Mouse (Mus musculus) heart, adult 2 months (tissue): Measurements from ENCODE around the gene Cabp7. TPM values are rescaled to one million over a fixed set of nuclear protein-coding genes. Genes with fewer than 3 reads are reported as not detected.

Source experiments
- DNase-seq, 2 experiments: peaks; one replicate each; pipeline ENCODE4 v3.0.0; 2021
- H3K27ac ChIP-seq: fragments of 200-600 bp; 2 replicates; pipeline ENCODE4 v1.8.1; 2022
- H3K27me3 ChIP-seq: fragments of 200-500 bp; 2 replicates; pipeline ENCODE4 v1.6.1; 2012; ENCODE audit warnings: mild to moderate bottlenecking, low read length, inconsistent platforms, mixed read lengths; ENCODE audit not compliant: control insufficient read depth, insufficient read depth
- H3K36me3 ChIP-seq: fragments of 200-500 bp; 2 replicates; pipeline ENCODE4 v1.6.1; 2012; ENCODE audit warnings: low read length, inconsistent platforms; ENCODE audit not compliant: control insufficient read depth, insufficient read depth
- H3K4me1 ChIP-seq: fragments of 200-500 bp; 2 replicates; pipeline ENCODE4 v1.6.1; 2011; ENCODE audit warnings: low read length; ENCODE audit not compliant: control insufficient read depth, insufficient read depth
- H3K4me3 ChIP-seq: fragments of 200-600 bp; 2 replicates; pipeline ENCODE4 v1.8.1; 2022
- H3K79me2 ChIP-seq: fragments of 200-500 bp; replicated peaks from 2 replicates; pipeline ENCODE4 v1.6.1; 2012; ENCODE audit warnings: mild to moderate bottlenecking, inconsistent platforms, low read length, moderate library complexity, mixed read lengths; ENCODE audit not compliant: control insufficient read depth, insufficient read depth
- H3K9ac ChIP-seq: fragments of 200-500 bp; 2 replicates; pipeline ENCODE4 v1.6.1; 2012; ENCODE audit warnings: low read depth, mild to moderate bottlenecking, control low read depth, inconsistent platforms, low read length, mixed read lengths
- CTCF ChIP-seq: fragments of 200-600 bp; IDR thresholded peaks from 2 replicates; pipeline ENCODE4 v1.8.1; 2022; ENCODE audit warnings: antibody characterized with exemption, mild to moderate bottlenecking, moderate library complexity
- EP300 ChIP-seq: fragments of 200-500 bp; IDR thresholded peaks from 2 replicates; pipeline ENCODE4 v1.6.1; 2011; ENCODE audit warnings: low read depth, low read length, control low read depth; ENCODE audit not compliant: insufficient read depth
- POLR2A ChIP-seq: fragments of 200-500 bp; IDR thresholded peaks from 2 replicates; pipeline ENCODE4 v1.6.1; 2011; ENCODE audit warnings: mild to moderate bottlenecking, low read depth, low read length, control low read depth; ENCODE audit not compliant: insufficient read depth
- WGBS: fragments of 180-500 bp; shearing (Covaris S2); methylation state at CpG from one replicate; pipeline ENCODE4 v1.1.7; 2018; 5-methylcytosine and 5-hydroxymethylcytosine counted together
- intact Hi-C: fragments of 180-260 bp; cut with DNase I; formaldehyde crosslinking; loops from one replicate; pipeline ENCODE4 v1.15.1; 2025
- polyA plus RNA-seq: library from polyadenylated mRNA; depleted of rRNA; stranded (reverse); fragments of >200 nt; gene quantifications from 2 replicates; pipeline ENCODE4 v1.2.3, GENCODE M21; 2012
- total RNA-seq, 2 experiments: library from RNA; stranded (reverse); gene quantifications; 2 replicates each; pipeline ENCODE4 v1.2.3; 2021

Gene Cabp7
- total and polyA plus RNA-seq, 3 experiments: not detected

DNA sequence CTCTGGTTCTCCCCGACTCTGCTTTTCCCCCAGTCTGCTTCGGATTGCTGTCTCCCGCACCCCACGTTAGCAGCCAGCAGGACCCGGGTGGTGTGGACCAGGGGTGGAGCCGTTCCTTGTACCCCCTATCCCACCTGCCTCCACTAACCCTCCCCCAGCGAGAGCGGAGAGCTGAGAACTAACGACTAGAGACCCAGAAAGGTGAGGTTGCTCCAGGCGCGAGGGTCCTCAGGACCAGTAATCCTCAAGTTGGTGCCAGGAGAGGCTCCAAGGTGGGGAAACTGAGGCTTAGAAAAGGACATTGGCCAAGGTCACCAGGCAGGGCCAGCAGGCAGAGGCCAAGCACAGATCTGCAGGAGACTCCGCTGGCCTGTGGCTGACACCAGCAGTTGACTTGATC, 707 bp upstream of the Cabp7 start:
- Histone ChIP-seq H3K27me3 (peaks cover 22% of the 10 kb centered on the region), H3K4me1 (no peaks in the 10 kb centered on the region), H3K79me2 (no peaks in the 10 kb centered on the region), H3K27ac (no peak overlapping the region), H3K9ac (no peak overlapping the region), H3K4me3 (no peak overlapping the region), H3K36me3 (no peaks in the 10 kb centered on the region)
- TF ChIP-seq CTCF (no peak), EP300 (no peak), POLR2A (no peak)
- intact Hi-C loops: no loop called here
- DNase-seq: no peak
- 2% methylated on average over 12 of the region's 12 CpGs for WGBS

DNA sequence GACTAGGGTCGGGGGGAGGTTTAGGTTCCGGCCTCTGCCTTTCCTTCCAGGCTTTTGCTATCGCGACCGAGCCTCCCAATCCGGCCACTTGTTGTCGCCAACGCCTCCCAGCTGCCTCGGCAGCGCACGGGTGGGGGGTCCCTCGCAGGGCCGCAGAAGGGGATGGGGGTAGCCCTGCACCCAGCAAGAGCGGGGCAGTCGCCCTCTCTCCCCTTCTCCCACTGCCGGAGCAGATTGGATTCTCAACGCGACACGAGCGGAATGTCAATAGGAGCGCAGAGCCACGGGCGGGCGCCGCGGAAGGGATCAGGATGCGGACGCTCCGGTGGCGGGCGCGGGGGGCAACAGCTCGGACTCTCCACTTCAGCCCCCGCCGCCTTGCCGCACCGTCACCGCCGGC, 609 bp downstream of the Cabp7 start:
- no peak overlapping the region for H3K4me3 ChIP-seq
- intact Hi-C loops: no loop called here

DNA sequence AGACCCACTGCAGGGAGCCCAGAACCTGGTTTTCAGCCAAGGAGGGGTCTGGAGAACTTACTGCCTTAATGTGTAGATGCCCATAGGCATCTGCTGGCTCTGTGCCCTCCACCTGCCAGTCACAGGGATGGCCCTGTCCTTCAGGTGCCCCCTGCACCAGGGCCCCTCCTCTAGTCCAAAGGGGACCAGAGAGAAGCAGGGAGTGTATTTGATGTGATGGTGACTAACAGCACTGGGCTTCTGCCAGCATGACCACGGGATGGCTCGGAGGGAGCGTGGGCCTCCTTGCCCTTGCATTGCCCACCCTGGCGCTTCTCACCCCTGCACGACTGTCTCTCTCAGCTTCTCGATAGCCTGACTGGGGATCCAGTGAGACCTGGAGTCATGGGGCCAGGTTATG, 1.9 kb downstream of the Cabp7 start:
- no peak for DNase-seq
- no peak for TF ChIP-seq CTCF
- Histone ChIP-seq H3K27ac (no peak overlapping the region), H3K4me1 (no peaks in the 10 kb centered on the region), H3K36me3 (no peaks in the 10 kb centered on the region), H3K9ac (no peak overlapping the region), H3K4me3 (no peak overlapping the region), H3K79me2 (no peaks in the 10 kb centered on the region), H3K27me3 (peaks cover 21% of the 10 kb centered on the region)
- intact Hi-C loops: no loop called here
- 63% methylated on average over 6 of the region's 6 CpGs for WGBS

More for the DNA sequence above, 609 bp downstream of the Cabp7 start:
- TF ChIP-seq POLR2A: no peak
- TF ChIP-seq EP300: no peak
- TF ChIP-seq CTCF: no peak
- Histone ChIP-seq H3K36me3 (no peaks in the 10 kb centered on the region), H3K79me2 (no peaks in the 10 kb centered on the region), H3K27ac (no peak overlapping the region), H3K4me1 (no peaks in the 10 kb centered on the region), H3K9ac (no peak overlapping the region), H3K27me3 (peaks cover 22% of the 10 kb centered on the region)
- 1% methylated on average over 36 of the region's 39 CpGs for WGBS
- DNase-seq: no peak

DNA sequence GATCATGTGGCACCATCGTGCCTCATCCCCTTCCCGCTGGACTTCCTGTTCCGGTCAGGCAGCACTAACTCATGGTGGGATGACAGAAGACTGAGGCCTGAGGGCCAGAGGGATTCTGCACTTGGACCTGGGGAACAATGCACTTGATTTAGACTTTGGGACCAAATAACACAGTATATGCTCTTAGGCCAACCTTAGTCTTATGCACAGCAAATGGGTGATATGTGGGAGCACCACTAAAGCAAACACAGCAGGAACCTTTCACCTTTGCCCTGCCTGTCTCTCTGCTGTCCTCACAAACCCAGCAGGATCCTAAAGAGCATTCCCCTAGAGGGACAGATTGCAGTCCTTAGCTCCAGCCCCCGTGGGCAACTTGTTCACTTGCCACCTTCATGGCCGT, 5.8 kb downstream of the Cabp7 start:
- peaks cover 9% of the 10 kb centered on the region for H3K27me3 ChIP-seq
- no peak for TF ChIP-seq EP300
- TF ChIP-seq POLR2A: no peak
- TF ChIP-seq CTCF: no peak

GRCm38 (mm10) chr11:4738719-4739118, 7.9 kb downstream of the Cabp7 start:
- no peak overlapping the region for H3K4me3 ChIP-seq
- H3K79me2 ChIP-seq: no peaks in the 10 kb centered on the region
- WGBS: 93% methylated on average over 16 of the region's 16 CpGs
- no peaks in the 10 kb centered on the region for H3K36me3 ChIP-seq
- H3K27ac ChIP-seq: no peak overlapping the region
- no peaks in the 10 kb centered on the region for H3K27me3 ChIP-seq
- H3K9ac ChIP-seq: no peak overlapping the region
- DNase-seq: no peak
- intact Hi-C loops: no loop called here
- H3K4me1 ChIP-seq: no peaks in the 10 kb centered on the region
- TF ChIP-seq POLR2A: no peak
- TF ChIP-seq CTCF: no peak
- no peak for TF ChIP-seq EP300

More for the DNA sequence above, 5.8 kb downstream of the Cabp7 start:
- no peaks in the 10 kb centered on the region for H3K4me1 ChIP-seq
- H3K79me2 ChIP-seq: no peaks in the 10 kb centered on the region
- 39% methylated on average over 5 of the region's 5 CpGs for WGBS
- no peak for DNase-seq
- no peak overlapping the region for H3K9ac ChIP-seq
- no peak overlapping the region for H3K4me3 ChIP-seq
- intact Hi-C loops: no loop called here
- H3K27ac ChIP-seq: no peak overlapping the region
- no peaks in the 10 kb centered on the region for H3K36me3 ChIP-seq

GRCm38 (mm10) chr11:4737682-4738081, 8.9 kb downstream of the Cabp7 start:
- 73% methylated on average over 10 of the region's 10 CpGs for WGBS
- DNase-seq: peak in 1 of 2 experiments; percentile 17
- intact Hi-C loops: no loop called here
- Histone ChIP-seq H3K4me1 (no peaks in the 10 kb centered on the region), H3K27me3 (no peaks in the 10 kb centered on the region), H3K79me2 (no peaks in the 10 kb centered on the region), H3K27ac (no peak overlapping the region), H3K4me3 (no peak overlapping the region), H3K36me3 (no peaks in the 10 kb centered on the region), H3K9ac (no peak overlapping the region)
- TF ChIP-seq EP300 (no peak), POLR2A (no peak), CTCF (no peak)
